Mouse (Mus musculus): Measurements from ENCODE around the gene Gm28230.

DNA sequence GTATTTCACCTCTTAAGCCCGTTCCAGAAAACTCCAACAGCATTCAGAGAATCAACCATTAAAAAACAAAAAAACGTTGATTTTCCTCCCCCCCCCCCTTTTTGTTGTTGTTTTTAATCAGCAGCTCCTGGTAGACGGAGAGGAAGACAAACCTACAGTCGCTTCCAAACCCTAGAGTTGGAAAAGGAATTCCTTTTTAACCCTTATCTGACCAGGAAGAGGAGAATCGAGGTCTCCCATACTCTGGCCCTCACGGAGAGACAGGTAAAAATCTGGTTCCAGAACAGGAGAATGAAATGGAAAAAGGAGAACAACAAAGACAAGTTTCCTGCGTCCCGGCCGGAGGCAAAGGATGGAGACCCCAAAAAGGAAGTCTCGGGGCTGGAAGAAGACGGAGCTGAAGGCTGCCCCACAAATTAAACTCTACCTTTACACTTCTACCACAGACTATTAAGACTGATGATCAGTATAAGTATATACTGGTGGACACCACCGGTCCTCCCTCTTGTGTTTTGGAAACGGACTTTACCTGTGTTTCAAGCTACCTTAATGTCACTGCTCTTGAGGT is 20.1 kb upstream of the Gm28230 start:
- TF ChIP-seq POLR2A (IDR thresholded peaks at IDR 0.05; ENCODE audit: low read depth, low read length) = no peak
- TF ChIP-seq MAFK (IDR thresholded peaks at IDR 0.05; ENCODE audit: insufficient replicate concordance, low read length) = no peak
